Mouse (Mus musculus): ENCODE results near the gene Hoxd1. TPM values are rescaled to one million over a fixed set of nuclear protein-coding genes. Genes with fewer than 3 reads are reported as not detected.

Gene Hoxd1
- polyA plus RNA-seq (2015; fragmentation: Nextera tagmentation; extraction: Ambion mirVana): 0.13 TPM in 2 replicates

DNA sequence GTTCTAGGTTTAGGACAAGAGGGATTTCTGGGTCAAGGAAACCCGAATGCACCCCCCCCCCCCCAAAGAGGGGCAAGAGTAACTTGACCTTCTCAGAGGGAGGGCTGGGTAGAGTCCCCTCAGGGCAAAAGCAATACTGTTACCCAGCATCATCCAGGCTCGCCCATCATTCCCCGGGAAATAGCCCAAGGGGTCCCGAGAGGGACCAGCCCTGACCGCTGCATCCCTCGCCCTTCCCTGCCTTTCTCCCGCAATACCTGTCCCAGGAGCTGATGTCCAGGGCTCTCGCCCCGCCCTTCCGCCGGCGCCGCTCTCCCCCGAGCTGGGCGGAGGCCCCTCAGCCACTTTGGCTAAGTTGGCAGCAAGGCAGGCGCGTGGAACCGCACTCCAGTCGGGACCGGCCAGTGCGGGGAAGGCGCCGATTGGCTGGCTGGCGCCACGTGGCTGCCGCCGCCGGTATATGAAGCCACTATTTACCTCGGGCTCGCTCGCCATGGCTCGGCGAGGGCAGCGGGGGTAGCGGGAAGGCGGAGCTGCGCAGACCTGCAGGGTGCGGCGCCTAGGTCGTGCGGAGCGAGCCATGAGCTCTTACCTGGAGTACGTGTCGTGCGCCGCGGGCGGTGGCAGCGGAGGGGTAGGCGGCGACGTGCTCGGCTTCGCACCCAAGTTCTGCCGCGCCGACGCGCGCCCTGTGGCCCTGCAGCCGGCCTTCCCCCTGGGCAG lies at the start of gene Hoxd1:
TSS of gene Hoxd1 (plus strand) at position 459 of the 723 bp plus-strand sequence.
- Histone ChIP-seq H3K27ac (no peak within 1 kb of the TSS), H3K27me3 (replicated peaks) (peaks cover 68% of the 10 kb centered on the region), H3K4me2 (peak within 1 kb of the TSS; percentile 97), H3K9ac (no peak within 1 kb of the TSS), H3K4me1 (peaks cover 16% of the 10 kb centered on the region), H3K9me3 (no peaks in the 10 kb centered on the region), H3K4me3 (replicated peaks) (peak within 1 kb of the TSS; percentile 49), H3K36me3 (no peaks in the 10 kb centered on the region)
- WGBS: under 1% methylated on average over 57 of the region's 61 CpGs
- 0 out of 2 replicates have a peak, but pooled peaks have one; percentile 18 for ATAC-seq (ENCODE audit: insufficient read depth, low FRiP score, low read depth)

- peaks cover 9% of the 10 kb centered on the region for H3K4me1 ChIP-seq
- WGBS: 16% methylated on average over 19 of the region's 19 CpGs
- ATAC-seq (ENCODE audit: insufficient read depth, low FRiP score, low read depth): no peak
- H3K27me3 ChIP-seq (replicated peaks): peaks cover 93% of the 10 kb centered on the region
- H3K9me3 ChIP-seq: no peaks in the 10 kb centered on the region
- no peak overlapping the region for H3K27ac ChIP-seq
- H3K4me3 ChIP-seq (replicated peaks): no peak overlapping the region
- no peak overlapping the region for H3K4me2 ChIP-seq
- H3K36me3 ChIP-seq: no peaks in the 10 kb centered on the region
- no peak overlapping the region for H3K9ac ChIP-seq
Measured at GRCm38 (mm10) chr2:74713239-74714150, 49.3 kb upstream of the Hoxd1 start.

- H3K9ac ChIP-seq: no peak overlapping the region
- 12% methylated on average over 18 of the region's 18 CpGs for WGBS
- no peak overlapping the region; the same call in 1 of the 2 replicates for H3K27ac ChIP-seq
- ATAC-seq (ENCODE audit: insufficient read depth, low FRiP score, low read depth): no peak
- no peaks in the 10 kb centered on the region for H3K36me3 ChIP-seq
- H3K4me2 ChIP-seq: no peak overlapping the region
- H3K27me3 ChIP-seq (replicated peaks): peaks cover 90% of the 10 kb centered on the region
- peaks cover 9% of the 10 kb centered on the region for H3K4me1 ChIP-seq
- H3K4me3 ChIP-seq (replicated peaks): no peak overlapping the region
- no peaks in the 10 kb centered on the region for H3K9me3 ChIP-seq
Measured at GRCm38 (mm10) chr2:74714156-74714789, 48.5 kb upstream of the Hoxd1 start.

GRCm38 (mm10) chr2:74714881-74715280 lies 47.9 kb upstream of the Hoxd1 start:
- Histone ChIP-seq H3K4me3 (replicated peaks) (no peak overlapping the region), H3K27ac (no peak overlapping the region), H3K9me3 (no peaks in the 10 kb centered on the region), H3K9ac (no peak overlapping the region), H3K27me3 (replicated peaks) (peaks cover 89% of the 10 kb centered on the region), H3K4me2 (peak overlapping the region; percentile 29), H3K4me1 (peaks cover 9% of the 10 kb centered on the region), H3K36me3 (no peaks in the 10 kb centered on the region)
- 5% methylated on average over 14 of the region's 14 CpGs for WGBS
- no peak for ATAC-seq (ENCODE audit: insufficient read depth, low FRiP score, low read depth)

GRCm38 (mm10) chr2:74715504-74716241 lies 47.1 kb upstream of the Hoxd1 start:
- Histone ChIP-seq H3K27ac (no peak overlapping the region), H3K4me3 (replicated peaks) (peak overlapping the region; percentile 23; the same call in 1 of the 2 replicates), H3K27me3 (replicated peaks) (peaks cover 89% of the 10 kb centered on the region), H3K9ac (no peak overlapping the region), H3K4me1 (peaks cover 9% of the 10 kb centered on the region), H3K9me3 (no peaks in the 10 kb centered on the region), H3K4me2 (peak overlapping the region; percentile 53), H3K36me3 (no peaks in the 10 kb centered on the region)
- WGBS: 3% methylated on average over 26 of the region's 26 CpGs
- peak; percentile 66 for ATAC-seq (ENCODE audit: insufficient read depth, low FRiP score, low read depth)

- no peak for ATAC-seq (ENCODE audit: insufficient read depth, low FRiP score, low read depth)
- no peak overlapping the region for H3K9ac ChIP-seq
- peaks cover 2% of the 10 kb centered on the region; the same call in 1 of the 2 replicates for H3K4me1 ChIP-seq
- H3K4me2 ChIP-seq: no peak overlapping the region
- 22% methylated on average over 2 of the region's 2 CpGs for WGBS
- no peaks in the 10 kb centered on the region for H3K9me3 ChIP-seq
- peaks cover 93% of the 10 kb centered on the region for H3K27me3 ChIP-seq (replicated peaks)
- H3K36me3 ChIP-seq: no peaks in the 10 kb centered on the region
- no peak overlapping the region for H3K27ac ChIP-seq
- no peak overlapping the region for H3K4me3 ChIP-seq (replicated peaks)
Measured at GRCm38 (mm10) chr2:74720384-74720783, 42.4 kb upstream of the Hoxd1 start.

DNA sequence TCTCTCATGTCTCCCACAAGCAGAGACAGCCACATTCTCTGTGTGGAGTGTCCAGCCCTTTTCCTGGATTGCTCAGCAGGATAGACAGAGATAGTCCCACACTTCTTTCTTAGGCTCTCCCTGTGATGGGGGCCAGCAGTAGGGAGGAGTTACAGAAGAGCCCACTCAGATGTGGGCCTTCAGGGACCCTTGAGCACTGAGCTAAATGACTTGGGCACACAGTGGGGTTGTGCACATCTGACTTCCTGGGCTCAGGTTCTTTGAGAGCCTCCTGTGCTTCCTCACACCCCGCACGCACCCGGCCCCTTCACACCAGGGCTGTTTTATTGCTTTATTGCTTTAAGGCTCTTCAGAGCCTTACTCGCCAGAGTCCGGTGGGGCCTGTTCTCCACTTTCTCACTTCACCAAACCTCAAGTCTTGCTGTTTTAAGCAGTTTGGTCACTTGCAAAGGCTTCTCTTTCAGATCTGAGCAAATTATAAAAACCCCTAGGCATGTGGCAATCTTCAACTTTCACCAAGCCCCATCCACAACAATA lies 41.8 kb upstream of the Hoxd1 start:
- Histone ChIP-seq H3K27me3 (replicated peaks) (peaks cover 93% of the 10 kb centered on the region), H3K4me2 (no peak overlapping the region), H3K4me1 (no peaks in the 10 kb centered on the region), H3K9me3 (no peaks in the 10 kb centered on the region), H3K36me3 (no peaks in the 10 kb centered on the region), H3K4me3 (replicated peaks) (no peak overlapping the region), H3K9ac (no peak overlapping the region), H3K27ac (no peak overlapping the region)
- ATAC-seq (ENCODE audit: insufficient read depth, low FRiP score, low read depth): no peak
- WGBS: 36% methylated on average over 5 of the region's 5 CpGs

DNA sequence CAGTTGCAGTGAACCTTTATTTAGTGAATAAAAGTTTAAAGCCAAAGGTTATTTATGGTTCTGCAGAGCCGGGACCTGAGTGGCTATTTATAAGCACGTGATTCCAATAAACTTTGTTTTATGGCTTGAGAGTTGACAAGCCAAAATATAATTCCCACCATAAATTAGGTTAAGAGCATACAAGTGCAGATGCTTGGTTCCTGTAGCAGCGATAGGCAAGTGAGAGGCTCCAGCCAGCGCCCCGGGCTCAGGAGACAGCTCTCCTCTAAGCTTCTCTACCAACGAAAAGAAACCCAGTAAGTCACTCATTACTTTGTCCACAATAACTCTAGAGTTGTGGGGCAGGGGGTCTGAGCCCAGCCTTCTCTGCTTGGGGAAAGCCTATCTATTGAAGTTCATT lies 40.9 kb upstream of the Hoxd1 start:
- Histone ChIP-seq H3K36me3 (no peaks in the 10 kb centered on the region), H3K27me3 (replicated peaks) (peaks cover 93% of the 10 kb centered on the region), H3K4me2 (no peak overlapping the region), H3K9me3 (no peaks in the 10 kb centered on the region), H3K9ac (no peak overlapping the region), H3K4me3 (replicated peaks) (no peak overlapping the region), H3K4me1 (no peaks in the 10 kb centered on the region), H3K27ac (no peak overlapping the region)
- ATAC-seq (ENCODE audit: insufficient read depth, low FRiP score, low read depth): no peak
- WGBS: 15% methylated on average over 6 of the region's 6 CpGs

DNA sequence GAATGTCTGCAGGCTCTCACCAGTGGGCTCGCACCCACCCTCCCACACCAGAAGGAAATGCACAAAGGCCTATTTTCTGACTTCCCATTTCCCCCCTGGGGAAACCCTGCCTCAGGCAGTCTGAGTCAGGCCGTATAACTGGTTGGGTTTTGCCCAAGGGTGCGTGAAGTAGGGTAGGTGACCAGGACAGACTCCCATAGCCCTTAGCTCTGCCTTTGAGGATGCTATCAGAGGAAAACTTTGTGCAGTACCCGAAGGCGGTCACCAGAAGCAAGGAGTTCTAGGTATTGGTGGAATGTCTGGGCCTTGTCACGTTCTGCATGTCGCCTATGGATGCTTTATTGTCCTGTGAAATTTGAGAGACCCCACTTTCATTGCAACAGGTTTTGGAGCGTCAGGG lies 39.8 kb upstream of the Hoxd1 start:
- H3K27me3 ChIP-seq (replicated peaks): peaks cover 94% of the 10 kb centered on the region
- WGBS: 29% methylated on average over 8 of the region's 8 CpGs
- no peak overlapping the region for H3K9ac ChIP-seq
- no peak overlapping the region for H3K4me2 ChIP-seq
- no peak overlapping the region for H3K4me3 ChIP-seq (replicated peaks)
- no peak overlapping the region for H3K27ac ChIP-seq
- H3K4me1 ChIP-seq: peaks cover 5% of the 10 kb centered on the region
- H3K9me3 ChIP-seq: no peaks in the 10 kb centered on the region
- no peak for ATAC-seq (ENCODE audit: insufficient read depth, low FRiP score, low read depth)
- H3K36me3 ChIP-seq: no peaks in the 10 kb centered on the region

GRCm38 (mm10) chr2:74724244-74725015 lies 38.4 kb upstream of the Hoxd1 start:
- no peak overlapping the region for H3K27ac ChIP-seq
- no peak overlapping the region for H3K4me2 ChIP-seq
- WGBS: 44% methylated on average over 7 of the region's 7 CpGs
- no peak overlapping the region for H3K9ac ChIP-seq
- peaks cover 97% of the 10 kb centered on the region for H3K27me3 ChIP-seq (replicated peaks)
- no peak for ATAC-seq (ENCODE audit: insufficient read depth, low FRiP score, low read depth)
- H3K36me3 ChIP-seq: no peaks in the 10 kb centered on the region
- H3K9me3 ChIP-seq: no peaks in the 10 kb centered on the region
- peaks cover 5% of the 10 kb centered on the region for H3K4me1 ChIP-seq
- H3K4me3 ChIP-seq (replicated peaks): no peak overlapping the region
